Mouse (Mus musculus) layer of hippocampus, postnatal 25 days (tissue): ENCODE measurements around the gene Folr2. TPM values are rescaled to one million over a fixed set of nuclear protein-coding genes. Genes with fewer than 3 reads are reported as not detected.

Source experiments
- DNase-seq, 2 experiments: peaks; one replicate each; pipeline ENCODE4 v3.0.0; 2022; ENCODE audit warnings: mixed read lengths in 2 of 2, low spot score in 1 of 2; ENCODE audit errors: extremely low spot score in 1 of 2
- microRNA-seq, 2 experiments: library from miRNA; unstranded; fragments of <30 nt; microRNA quantifications; one replicate each; pipeline ENCODE4 v1.2.0; 2021
- total RNA-seq, 2 experiments: library from RNA; stranded (reverse); gene quantifications; 2 replicates each; pipeline ENCODE4 v1.2.3; 2021

Gene Folr2
- total RNA-seq, 2 experiments from 2014 or later: 0.71 TPM; not detected in 1

- no peak for DNase-seq
Observed at GRCm38 (mm10) chr7:101831437-101831836, 25.6 kb downstream of the Folr2 start.

GRCm38 (mm10) chr7:101830373-101830772 is 26.6 kb downstream of the Folr2 start:
- DNase-seq: no peak

DNA sequence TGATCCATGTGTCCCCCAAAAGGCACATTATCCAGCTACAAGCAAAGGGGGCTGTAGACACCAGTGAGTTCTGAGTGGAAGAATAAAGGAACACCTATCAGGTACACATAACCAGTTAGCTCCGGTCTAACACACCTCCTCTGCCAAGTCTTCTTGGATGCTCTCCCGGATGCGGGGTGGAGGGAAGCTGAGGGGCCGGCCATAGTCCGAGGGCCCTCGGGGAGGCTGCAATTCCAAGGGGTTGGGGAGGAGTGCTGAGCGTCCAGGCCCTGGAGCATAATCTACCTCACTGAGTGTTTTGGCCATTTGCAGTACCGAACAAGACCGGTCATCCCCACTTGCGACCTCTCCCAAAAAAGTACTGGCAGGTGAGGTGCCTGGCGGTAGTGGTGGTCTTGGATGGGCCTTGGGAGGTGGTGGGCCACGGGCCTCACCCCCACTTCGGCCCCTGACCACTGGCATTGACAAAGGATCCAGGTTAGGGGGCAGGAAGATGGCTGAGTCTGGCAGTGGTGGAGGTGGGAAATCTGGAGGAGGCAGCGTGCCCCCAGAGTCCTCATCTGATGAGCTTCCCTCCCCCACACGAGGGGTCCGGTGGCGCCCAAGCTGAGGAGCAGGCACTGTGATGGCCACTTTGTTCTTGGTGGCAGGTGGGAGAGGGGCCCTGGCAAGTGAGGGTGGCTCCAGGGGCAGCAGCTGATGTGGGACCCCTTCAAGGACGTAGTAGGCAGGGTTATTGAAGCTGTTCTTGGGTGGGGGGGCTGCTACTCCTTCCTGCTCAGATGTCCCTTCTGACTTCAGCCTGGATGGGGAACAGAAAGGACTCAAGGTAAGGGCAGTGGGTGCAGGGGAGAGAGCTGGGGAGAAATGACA is 33.0 kb downstream of the Folr2 start:
- no peak for DNase-seq

GRCm38 (mm10) chr7:101822836-101823757 is 33.9 kb downstream of the Folr2 start:
- no peak for DNase-seq

DNA sequence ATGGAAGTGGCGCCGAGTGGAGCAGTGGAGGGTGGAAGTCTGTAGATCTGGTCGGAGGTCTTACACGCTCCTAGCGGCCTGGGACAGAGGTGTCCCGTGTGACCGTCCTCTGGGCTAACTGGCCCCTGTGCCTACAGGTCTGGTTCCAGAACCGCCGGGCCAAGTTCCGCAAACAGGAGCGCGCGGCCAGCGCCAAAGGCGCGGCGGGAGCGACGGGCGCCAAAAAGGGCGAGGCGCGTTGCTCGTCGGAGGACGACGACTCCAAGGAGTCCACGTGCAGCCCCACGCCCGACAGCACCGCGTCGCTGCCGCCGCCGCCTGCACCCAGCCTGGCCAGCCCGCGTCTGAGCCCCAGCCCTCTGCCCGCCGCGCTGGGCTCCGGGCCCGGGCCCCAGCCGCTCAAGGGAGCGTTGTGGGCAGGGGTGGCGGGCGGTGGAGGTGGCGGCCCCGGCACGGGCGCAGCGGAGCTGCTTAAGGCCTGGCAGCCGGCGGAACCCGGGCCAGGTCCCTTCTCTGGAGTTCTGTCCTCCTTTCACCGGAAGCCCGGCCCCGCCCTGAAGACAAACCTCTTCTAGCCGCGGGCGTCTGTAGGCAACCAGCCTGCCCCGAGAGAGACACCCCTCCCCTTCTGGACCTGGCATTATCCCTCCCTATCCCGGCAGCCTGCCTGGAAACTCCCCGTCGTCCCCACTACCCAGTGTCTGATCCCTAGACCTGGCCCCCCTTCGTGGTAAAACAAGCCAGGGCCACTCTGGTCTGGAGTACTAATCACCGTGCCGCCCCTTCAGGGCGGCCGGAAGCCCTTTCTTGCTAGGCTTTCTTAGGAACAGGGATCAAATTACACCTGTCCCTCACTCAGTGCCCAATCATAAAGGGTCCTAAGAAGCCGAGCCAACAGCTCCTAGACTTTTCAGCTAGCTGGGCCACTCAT is 35.2 kb downstream of the Folr2 start:
- peak in 1 of 2 experiments; percentile 18 for DNase-seq

DNA sequence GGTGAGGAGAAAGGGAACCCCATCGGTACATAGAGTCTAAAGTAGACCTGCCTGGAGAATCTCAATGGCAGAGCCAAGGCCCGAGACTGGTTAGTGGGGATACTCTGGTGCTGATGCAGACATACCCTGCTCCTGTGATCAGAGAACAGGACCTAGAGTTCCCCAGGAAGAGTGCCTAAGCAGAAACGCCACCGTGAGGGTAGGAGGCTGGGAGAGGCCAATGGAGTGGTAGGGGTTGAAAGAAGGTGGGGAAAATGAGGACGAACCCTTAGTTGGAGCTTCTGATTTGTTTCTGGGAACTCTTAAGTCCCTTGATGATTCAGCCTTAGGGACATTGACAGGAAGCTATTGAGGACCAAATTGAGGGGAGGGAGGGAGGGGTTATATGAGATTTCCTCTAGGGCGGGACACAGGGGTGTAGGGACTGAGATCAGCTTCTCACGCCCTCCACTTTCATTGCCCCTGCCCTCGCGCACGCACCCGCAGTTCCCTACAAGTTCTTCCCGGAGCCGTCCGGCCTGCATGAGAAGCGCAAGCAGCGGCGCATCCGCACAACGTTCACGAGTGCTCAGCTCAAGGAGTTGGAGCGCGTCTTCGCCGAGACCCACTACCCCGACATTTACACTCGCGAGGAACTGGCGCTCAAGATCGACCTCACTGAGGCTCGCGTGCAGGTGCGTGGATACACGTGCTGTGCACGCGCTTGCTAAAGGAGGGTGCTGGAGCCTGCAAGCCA is 36.5 kb downstream of the Folr2 start:
- no peak for DNase-seq

GRCm38 (mm10) chr7:101817861-101818401 is 39.1 kb downstream of the Folr2 start, which contains the start of gene Phox2a:
Gene Phox2a, plus strand, starts transcription at chr7:101818313.
- DNase-seq: no peak

Small RNA genes lying within 50 kb of the gene (microRNA-seq; reads per million reads assigned to microRNA genes)
- gene Gm22655: 0 reads per million in 2 experiments

Other genes with a start within 250 kb of the Folr2 start
- gene Clpb, start 193.6 kb downstream of the Folr2 start, total RNA-seq: 10 to 100 TPM; 55.1 to 56.1 TPM
- gene Phox2a, start 38.9 kb downstream of the Folr2 start, total RNA-seq: not detected
- 10 to 100 TPM; 31.6 to 44.8 TPM for gene Inppl1, start 19.0 kb downstream of the Folr2 start, total RNA-seq
- gene Anapc15, start 6.5 kb upstream of the Folr2 start, total RNA-seq: 10 to 100 TPM; 28.4 to 35.1 TPM
- gene Folr1, start 13.6 kb upstream of the Folr2 start, total RNA-seq: 1 to 10 TPM; 1.9 to 2.1 TPM
- 100 to 1,000 TPM in 1 of 2 experiments, 10 to 100 TPM in 1; 97.8 to 102 TPM for gene Lamtor1, start 48.7 kb upstream of the Folr2 start, total RNA-seq
- gene Tomt, start 49.2 kb upstream of the Folr2 start, total RNA-seq: not detected
- 1 to 10 TPM; 6.0 to 6.8 TPM for gene Lrrc51, start 76.7 kb upstream of the Folr2 start, total RNA-seq
- gene Numa1, start 76.9 kb upstream of the Folr2 start, total RNA-seq: 10 to 100 TPM; 89.0 to 98.9 TPM
- gene Il18bp, start 161.5 kb upstream of the Folr2 start, total RNA-seq: 1 to 10 TPM; 4.0 to 9.1 TPM
- gene Rnf121, start 208.3 kb upstream of the Folr2 start, total RNA-seq: 10 to 100 TPM; 38.4 to 39.3 TPM
- 10 to 100 TPM; 24.7 to 26.4 TPM for gene Xndc1, start 208.3 kb upstream of the Folr2 start, total RNA-seq
- gene Xntrpc, start 208.5 kb upstream of the Folr2 start, total RNA-seq: 1 to 10 TPM; 2.0 to 2.2 TPM
- under 1 TPM; 0.52 to 0.69 TPM for gene Trpc2, start 225.9 kb upstream of the Folr2 start, total RNA-seq
- gene Art1, start 244.5 kb upstream of the Folr2 start, total RNA-seq: not detected